Mouse (Mus musculus) WW6 (cell line): ENCODE data around the gene Slc47a1.
"Not testable (repeated sequence)": the region's sequence is repeated elsewhere in the genome, so short reads cannot be mapped to it uniquely, and the experiment has no call there.

Source experiments
- DNase-seq: peaks from one replicate; pipeline ENCODE4 v3.0.0-alpha.2; 2013; ENCODE audit warnings: low read depth, low spot score

The Slc47a1 gene

DNA sequence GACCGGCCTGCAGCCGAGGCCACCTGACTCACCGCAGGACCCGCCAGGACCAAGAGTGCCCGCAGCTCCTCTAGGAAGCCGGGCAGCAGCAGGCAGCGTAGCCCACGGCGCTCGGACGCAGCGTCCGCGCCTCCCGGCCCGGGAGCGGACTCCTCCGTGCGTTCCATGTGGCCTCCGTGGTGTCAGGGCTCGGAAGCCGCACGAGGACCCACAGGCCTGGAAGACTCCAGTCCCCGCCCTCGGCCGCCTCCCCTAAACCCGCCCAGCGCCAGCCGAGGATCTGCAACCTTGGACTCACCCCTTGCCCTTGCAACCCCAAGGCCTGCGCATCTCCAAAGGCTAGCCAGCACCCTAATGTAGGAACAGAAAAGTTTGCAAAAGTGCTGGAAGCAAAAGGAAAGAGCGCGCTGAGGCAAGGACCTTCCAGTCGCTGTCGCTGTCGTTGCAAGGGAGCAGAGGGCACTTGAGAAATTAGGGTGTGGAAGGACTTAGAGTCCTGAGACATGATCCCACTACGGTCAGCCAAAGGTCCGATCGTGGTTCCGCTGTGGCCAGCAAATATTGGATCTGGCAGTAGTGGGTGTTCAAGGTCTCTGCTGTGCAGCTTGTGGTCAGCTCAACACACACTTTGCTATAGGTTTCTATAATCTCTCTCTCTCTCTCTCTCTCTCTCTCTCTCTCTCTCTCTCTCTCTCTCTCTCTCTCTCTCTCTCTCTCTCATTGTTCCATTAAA, at the start of gene Slc47a1:
Gene Slc47a1 (minus strand): TSS at position 465 of the 733 bp plus-strand sequence.
- DNase-seq, result peak; percentile 11

DNA sequence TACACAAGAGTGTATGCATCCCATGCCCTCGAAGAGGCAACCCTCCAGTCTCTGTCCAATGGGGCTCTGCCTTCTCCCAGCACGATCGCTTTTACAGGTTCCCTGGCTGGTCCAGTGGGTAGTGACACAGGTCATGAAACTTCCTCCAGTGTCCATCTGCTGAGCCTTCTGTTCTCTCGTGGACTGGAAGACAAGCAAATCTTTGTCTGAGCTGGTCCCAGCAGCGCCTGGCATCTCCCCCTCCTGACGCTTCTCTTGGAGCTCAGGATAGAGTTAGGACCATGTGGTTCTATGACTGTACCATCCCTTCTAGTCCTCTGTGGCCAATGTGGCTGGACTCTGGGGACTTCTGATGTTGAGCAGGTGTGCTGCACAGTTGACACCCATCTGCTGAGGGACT, 41.1 kb upstream of the Slc47a1 start:
- no peak for DNase-seq

DNA sequence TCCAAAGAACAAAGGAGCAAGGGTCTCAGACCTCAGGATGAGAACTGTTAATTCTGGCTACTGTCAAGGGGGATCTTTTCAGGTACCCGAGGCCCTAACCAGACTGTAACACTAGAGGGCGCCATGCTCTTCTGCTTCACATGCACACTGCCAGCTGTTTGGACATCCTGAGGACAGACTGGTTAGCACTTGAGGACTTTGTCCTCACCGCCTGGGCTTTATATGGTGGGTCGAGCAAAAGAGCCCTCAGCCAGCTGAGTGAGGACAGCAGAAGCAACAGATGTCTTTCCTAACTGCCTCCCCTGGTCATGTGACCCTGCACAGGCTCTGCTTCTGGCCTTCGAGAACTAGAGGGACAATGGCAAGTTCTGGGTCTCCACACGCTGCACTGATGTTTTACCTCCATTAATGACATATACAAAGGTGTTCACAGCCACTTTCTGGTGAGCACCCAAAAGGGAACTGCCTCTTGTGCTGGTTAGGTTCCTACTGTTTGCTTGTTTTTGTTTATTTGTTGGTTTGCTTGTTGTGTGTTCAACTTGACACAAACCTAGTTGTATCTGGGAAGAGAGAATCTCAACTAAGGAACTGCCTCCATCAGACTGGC, 39.9 kb upstream of the Slc47a1 start:
- DNase-seq, result peak; percentile 60

DNA sequence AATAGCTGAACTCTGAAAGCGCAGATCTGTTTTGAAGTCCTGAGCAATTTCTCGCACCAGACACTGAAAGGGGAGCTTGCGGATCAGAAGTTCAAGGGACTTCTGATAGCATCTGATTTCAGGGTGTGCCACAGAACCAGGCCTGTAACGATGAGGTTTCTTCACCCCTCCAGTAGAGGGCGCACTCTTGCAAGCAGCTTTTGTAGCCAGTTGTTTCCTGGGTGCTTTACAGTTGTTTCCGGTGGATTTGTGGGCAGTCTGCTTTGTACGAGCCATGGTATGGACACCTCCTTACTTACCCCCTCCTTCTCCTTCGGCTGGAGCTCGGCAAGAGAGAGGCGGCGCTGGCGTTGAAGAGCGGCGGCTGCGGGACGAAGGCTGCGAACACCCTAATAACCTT, 38.4 kb upstream of the Slc47a1 start:
- not testable (repeated sequence) for DNase-seq

DNA sequence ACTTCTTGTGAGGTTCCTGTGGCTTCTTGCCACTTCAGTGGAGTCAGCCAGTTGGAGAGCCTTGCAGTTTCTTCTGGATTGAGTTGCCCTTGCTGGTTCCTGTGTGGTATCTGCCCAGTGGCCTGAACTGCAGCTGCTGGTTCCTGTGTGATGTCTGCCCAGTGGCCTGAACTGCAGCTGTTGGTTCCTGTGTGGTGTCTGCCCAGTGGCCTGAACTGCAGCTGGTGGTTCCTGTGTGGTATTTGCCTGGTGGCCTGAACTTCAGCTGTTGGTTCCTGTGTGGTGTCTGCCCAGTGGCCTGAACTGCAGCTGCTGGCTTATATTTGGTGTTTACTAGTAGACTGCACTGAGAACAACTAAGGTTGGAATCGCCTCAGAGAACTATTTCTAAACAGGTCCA, 37.3 kb upstream of the Slc47a1 start:
- no peak for DNase-seq

DNA sequence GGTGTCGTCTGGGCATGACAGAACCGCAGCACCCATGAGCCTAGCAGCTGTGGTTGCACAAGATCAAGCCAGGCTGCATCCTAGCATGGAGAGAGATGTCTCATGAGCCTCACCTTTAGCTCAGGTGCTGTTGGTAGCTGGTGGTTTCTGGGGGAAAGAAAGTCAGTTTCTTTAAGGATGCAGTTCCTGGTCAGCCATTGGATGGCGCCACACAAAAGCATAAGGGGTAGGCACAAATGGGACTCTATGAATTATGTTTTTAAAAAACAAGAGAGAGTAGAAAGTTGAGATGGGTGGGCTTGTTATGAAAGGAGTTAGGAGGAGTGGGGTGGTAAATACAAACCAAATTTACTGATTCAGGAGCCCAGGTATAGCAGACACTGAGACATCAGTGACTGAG, 36.4 kb upstream of the Slc47a1 start:
- DNase-seq, result no peak

DNA sequence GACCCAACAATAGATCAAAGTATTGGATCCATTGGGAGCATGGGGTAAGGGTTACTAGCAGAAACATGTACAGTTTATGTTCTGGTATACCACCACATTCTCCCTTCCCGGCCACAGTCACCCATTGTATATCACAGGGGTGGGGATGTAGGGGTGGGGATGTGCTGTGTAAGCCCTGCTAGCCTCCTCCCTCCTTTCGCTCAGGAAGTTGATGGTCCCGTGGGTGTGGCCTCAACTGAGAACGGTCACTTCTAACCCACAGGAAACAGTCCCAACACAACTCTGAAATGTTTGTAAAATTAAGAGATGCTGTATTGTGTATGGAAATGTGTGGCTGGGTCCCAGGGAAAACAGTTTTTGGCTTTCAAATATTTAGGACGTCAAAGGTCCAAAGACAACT, 35.3 kb upstream of the Slc47a1 start:
- no peak for DNase-seq

DNA sequence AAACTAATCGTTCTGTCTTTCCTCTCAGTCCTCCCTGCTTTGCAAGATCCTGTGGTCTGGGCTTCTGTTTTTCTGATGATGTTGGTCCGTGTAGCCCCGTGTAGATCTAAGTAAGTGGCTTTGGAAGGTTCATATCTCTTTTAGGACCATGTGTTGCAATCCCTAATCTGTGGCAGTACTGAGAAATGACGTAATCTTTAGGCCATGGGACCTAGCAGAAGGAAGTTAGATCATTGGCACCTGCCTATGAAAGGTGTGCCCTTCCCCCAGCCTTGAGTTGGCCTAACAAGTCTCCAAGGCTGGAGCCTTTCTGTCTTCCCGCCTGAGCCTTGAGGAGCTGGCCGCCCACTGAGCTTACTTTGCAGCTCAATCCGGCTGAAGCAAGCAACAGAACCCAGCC, 33.7 kb upstream of the Slc47a1 start:
- DNase-seq, result no peak

DNA sequence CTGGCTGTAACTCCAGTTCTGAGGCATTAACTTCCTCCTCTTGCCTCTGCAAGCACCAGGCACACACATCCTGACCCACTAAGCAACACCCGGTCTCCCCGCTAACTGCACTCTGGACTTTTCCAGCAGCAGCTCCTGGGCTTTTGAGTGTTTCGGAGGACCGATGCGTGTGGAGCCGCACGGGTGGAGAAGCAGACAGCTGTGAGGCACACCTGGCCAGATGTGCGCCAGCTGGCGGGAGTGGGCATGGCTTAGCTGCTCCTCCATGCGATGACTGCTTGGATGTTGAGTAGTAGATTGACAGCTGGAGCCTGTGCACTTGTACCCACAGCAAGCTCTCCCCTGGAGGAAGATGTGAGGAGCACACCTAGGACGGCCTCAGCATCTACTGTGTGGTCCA, 33.1 kb upstream of the Slc47a1 start:
- no peak for DNase-seq

DNA sequence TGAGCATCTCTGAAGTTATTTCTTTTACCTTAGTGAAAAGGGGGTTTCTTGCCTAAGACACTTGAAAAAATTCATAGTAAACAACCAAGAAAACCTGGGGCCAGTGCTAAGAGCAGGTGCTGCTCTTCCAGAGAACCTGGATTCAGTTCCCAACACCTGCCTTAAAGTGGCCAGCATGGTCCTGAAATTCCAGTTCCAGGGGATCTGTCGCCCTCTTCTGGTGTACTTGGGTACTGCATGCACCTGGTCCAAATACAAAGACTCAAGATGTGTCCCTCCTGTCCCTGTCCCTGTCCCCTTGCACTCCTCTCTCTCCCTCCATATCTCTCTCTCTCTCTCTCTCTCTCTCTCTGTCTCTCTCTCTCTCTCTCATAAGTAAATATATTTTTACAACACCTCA, 32.0 kb upstream of the Slc47a1 start:
- DNase-seq, result peak; percentile 75

DNA sequence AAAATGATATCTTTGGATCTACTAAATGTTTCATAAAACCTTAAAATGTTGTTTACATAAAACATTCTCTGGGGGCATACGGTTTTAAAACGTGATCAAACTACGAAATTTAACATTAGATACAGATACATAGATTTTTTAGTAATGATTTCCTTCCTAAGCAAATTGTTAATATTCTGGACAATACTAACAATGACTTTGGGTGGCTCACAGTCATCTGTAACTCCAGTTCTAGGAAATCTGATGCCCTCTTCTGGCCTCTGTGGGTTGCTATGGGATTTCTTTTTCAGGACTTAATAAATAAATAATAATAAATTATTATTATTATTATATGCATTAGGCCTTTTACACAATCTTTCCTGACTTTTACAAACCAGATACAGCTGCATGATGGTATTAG, 30.9 kb upstream of the Slc47a1 start:
- no peak for DNase-seq

DNA sequence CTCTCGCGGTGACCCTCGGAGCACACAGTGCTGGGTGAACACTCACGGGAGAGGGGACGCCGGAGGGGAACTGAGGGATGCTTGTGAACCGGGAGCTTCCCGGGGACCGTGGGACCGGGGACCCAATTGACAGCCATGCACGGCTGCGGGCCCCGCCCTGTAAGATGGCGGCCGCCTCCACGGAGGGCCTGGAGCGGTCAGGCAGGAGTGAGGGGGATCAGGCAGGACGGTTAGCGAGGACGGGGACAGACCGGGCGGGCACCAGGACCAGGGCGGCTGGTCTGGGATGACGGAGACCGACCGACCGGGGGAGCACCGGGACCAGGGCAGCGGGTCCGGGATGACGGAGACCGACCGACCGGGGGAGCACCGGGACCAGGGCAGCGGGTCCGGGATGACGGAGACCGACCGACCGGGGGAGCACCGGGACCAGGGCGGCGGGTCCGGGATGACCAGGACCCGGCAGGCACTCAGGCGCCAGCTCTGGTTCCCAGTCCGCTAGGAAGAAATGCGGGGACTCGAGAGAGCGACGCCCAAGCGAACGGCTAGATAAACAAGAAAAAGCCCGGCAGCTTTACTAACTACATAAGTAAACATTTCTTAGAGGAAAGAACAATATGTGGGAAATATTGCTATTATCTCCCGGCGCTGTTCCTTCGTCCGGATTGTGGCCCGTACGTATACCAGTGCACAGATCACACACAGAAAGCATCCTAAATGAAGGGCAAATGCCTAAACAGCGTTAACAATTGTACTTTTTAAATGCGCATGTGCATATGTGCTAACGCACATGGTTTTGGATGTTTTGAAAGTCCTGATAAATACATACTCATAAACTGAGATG, 30.3 kb upstream of the Slc47a1 start:
- no peak for DNase-seq

DNA sequence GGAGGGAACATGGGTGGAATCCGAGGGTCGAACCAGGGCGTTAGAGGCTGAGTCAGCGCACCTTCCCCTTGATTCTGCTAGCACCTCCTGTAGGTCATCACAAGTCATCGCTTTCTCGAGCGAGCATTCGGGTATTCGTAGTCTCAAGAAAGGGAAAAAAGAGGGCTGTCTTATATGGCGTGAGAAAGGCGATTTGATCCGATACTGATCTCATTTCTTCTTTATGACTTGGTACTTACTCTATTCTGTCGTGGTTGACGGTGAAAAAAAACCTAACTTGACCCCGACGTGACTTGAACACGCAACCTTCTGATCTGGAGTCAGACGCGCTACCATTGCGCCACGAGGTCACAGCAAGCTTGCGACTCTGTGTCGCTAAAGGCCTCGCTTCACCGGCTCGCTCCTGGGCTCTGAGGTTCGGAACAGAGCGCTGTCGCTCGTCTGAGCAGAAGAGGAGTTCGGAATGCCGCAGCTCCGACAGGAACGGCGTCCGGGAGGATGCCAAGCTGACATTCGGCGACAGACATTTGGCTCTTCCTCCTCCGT, 29.6 kb upstream of the Slc47a1 start:
- peak; percentile 93 for DNase-seq

DNA sequence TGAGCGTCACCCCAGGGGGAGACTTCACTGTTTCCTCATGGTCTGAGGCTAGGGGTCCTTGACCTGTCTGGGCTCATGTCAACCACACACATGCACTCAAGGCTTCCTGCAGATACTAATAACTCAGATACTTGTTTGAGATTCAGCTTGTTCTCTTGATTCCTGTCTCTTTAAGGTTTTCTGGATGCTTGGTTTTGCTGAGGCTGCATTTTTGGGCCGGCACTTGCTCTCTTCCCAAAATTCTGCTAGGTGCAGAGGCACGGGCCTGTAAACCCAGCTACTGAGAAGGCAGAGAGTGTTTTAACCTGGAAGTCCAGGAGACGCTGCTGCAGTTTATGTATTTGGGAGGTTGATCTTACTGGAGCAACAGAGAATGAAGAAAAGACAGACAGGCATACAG, 23.6 kb upstream of the Slc47a1 start:
- no peak for DNase-seq

DNA sequence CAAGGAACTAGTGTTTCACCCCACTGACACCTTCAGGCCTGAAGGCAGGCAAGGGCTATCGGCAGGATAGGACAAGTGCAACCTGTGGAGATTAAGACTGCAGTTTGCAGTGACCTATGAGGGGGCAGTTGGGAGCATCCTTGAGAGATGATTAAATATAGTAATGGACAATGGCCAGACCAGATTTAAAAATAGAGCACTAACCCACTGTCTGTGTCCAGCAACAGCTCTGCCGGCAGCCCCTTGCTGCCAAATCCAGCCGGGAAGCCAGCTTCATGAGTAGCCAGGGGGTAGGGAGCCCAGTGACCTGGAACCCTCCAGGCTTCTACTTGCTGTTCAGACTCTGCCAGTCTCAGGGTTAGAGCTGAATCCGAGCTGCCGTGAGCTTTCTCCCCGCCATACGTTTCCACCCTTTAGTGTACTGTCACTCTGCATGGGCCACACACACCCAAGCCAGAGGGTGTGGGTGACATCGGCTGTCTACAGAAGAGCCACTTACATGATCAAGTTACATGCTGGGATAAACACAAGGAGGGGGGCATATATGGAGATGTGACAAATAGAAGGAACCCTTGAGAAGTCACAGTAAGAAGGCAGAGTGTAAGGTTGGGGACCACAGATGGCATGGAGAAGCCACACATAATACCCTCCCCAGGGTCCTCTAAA, 22.7 kb upstream of the Slc47a1 start:
- DNase-seq, result no peak

DNA sequence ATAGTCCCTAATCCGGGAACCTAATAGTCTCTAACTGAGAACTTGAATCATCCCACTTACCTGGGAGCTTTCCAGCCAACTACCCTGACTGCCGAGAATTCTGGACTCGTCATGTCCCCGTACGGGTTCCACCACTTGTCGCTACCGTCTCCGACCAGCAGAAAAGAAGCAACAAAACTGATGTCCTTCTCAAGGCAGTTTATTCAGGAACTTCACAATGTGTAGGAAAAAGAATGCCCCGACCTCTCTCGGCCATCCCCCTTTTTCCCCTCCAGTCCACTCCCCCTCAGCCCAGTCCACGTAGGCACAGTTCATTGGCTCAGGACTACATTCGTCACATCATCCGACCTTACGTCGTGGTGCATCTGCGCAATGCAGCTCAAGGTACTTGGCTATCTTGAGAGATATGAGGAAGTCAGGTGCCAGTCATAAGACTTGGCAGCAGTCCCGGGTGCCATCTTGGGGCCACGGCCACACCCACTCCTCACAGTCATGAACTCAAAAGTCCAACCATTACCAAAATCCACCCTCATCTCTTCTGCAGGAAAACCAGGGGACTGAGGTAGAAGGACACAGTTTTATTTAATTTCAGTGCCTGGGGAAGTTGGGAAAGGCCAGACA, 19.4 kb upstream of the Slc47a1 start:
- not testable (repeated sequence) for DNase-seq

DNA sequence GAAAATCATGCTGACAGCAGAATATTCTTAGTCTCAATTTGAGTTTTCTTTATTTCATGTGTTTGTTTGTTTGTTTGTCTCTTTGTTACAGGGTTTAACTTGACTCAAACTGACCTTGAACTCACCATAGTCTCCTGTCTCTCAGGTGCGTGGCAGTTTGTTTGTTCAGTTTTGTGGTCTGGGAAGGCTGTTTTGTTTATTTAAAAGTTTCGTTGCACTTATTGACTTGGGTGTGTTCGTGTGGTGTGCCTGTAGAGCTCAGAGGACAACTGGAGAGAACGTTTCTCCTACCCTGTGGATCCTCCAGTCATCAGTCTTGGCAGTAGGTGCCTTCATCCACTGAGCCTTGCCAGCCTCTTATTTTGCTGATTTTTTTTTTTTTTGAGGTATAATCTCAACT, 10.8 kb upstream of the Slc47a1 start:
- DNase-seq, result no peak

DNA sequence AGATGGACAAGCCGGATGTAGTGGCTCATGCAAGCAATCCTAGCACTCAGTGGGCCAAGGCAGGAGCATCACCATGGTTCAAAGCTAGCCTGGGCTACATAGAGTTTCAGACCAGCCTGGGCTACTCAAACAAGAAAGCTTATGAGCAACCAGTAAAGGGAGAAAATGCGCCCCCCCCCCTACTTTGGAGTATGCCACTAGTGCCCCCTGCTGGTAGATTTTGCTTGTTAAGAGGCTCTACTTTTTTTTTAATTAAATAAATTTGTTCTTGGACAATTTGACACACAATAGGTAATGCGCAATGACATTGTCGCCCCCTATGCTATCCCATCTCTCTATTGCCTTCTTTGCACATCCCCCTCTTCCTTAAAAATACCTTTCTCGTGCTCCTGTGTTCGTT, 9.9 kb upstream of the Slc47a1 start:
- no peak for DNase-seq

DNA sequence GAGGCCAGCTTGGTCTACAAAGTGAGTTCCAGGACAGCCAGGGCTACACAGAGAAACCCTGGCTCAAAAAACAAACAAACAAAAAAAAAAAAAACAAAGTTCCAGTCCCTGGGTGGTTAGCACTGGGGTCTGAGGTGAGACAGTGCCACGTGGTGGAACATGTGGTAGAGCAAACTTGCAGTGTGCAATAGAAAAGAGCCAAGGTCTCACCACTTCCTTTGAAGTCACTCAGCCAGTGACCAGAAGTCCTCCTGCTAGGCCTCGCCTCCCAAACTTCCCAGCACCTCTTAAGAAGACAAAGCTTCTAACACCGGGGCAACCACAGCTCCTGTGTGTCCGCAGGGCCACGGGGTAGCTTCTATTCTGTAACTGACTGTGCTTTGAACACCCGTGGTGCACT, 9.1 kb upstream of the Slc47a1 start:
- no peak for DNase-seq

DNA sequence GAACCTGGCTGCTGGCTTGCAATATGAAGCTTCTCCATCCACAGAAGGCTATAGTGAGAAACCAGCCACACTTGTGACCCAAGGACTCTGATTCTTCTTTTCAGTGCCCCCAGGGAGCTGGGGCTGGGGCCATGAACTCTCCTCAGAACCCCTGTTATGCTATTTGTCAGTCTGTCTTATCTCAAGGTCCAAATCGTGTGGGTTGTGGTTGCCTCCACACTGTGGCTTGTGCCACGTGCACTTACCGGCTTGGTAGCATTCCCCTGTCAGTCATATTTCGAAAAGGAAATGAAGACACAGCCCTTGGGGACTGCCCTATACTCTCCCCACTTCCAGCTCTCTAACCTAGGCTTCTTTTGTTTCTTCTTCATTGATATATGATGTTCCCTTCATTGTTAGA, 7.6 kb upstream of the Slc47a1 start:
- DNase-seq, result no peak

DNA sequence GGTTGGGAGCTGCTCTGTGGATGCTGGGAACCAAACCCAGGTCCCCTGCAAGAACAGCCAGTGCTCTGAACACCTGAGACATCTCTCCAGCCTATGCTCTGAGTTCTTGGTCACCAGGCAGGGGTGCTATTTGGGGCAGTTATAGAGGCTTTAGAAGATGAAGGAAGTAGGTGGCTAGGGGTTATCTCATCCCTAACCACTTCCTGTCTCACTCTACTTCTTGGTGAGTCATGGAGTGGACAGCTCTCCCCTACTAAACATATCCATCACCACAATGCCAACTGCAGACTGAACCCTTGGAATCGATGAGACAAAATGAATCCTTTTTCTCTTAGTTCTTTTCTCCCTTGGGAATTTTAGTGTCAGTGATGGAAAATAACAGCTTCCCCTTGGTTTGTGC, 3.1 kb upstream of the Slc47a1 start:
- DNase-seq, result no peak
